Mouse (Mus musculus): ENCODE data around the gene Rwdd4a.

Gene Rwdd4a

DNA sequence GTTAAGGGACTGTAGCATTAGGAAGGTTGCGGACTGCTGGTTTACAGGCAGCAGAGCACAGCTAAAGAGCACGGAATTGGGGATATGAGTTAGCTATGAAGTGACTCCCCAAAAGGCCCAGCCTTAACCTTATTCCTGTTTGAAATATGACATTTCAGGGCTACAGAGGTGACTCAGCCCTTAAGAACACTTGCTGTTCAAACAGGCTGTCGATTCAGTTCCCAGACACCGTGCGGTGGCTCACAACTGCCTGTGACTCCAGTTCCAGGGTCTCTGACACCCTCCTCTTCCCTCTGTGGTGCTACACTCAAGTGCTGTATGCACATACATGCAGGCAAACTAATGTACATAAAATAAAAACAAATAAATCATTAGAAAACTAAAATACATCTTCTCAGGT is 55.2 kb downstream of the Rwdd4a start:
- no peak for DNase-seq (ENCODE audit: low spot score)

DNA sequence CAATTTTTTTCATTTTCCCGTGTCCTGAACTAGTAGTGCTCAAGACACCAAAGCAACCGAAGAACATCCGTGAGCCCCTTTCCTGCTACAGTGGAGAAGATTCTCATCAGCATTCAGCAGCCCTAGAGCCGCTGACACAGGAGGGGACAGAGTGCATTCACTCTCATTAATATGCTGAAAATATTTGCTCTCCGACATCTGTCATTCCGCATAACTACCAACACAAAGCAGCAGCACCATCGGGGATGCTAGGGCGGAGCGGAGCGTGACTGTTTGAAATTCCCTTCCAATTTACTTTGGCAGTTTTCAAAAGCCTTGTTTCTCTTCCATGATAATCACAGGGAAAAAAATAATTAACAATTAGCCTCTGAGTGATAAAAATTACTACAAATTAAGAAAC is 56.9 kb downstream of the Rwdd4a start:
- no peak for DNase-seq (ENCODE audit: low spot score)

DNA sequence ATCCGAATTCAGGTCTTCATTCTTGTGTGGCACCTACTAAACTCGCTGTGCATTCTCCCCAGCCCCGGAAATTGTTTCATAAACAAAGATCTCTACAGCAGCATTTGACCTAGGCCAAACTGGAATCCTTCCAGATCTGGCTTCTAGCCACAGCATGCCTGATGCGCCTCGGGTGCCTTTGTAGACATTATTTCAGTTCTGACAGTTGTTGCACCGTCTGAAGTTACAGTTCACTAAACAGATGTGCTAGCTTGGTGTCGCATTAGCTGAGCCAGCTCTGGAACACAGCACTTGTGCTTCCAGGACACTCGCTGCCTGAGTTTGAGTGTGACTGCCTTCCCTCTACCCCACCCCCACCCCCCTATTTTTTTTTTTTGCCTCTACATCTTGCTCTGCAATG is 67.2 kb downstream of the Rwdd4a start:
- no peak for DNase-seq (ENCODE audit: low spot score)
